Mouse (Mus musculus) small intestine, adult 2 months (tissue): ENCODE measurements around the gene St3gal6.

Source experiments
- CTCF ChIP-seq: fragments of 200-500 bp; IDR thresholded peaks from 2 replicates; pipeline ENCODE4 v1.5.1; 2012; ENCODE audit warnings: low read depth, mild to moderate bottlenecking, control low read depth, inconsistent platforms, low read length, moderate library complexity, mixed read lengths; ENCODE audit not compliant: insufficient replicate concordance, insufficient read length; ENCODE audit errors: extremely low read depth
- POLR2A ChIP-seq: fragments of 200-500 bp; IDR thresholded peaks from 2 replicates; pipeline ENCODE4 v1.6.1; 2012; ENCODE audit warnings: low read depth, mild to moderate bottlenecking, control low read depth, inconsistent platforms, low read length, moderate library complexity

DNA sequence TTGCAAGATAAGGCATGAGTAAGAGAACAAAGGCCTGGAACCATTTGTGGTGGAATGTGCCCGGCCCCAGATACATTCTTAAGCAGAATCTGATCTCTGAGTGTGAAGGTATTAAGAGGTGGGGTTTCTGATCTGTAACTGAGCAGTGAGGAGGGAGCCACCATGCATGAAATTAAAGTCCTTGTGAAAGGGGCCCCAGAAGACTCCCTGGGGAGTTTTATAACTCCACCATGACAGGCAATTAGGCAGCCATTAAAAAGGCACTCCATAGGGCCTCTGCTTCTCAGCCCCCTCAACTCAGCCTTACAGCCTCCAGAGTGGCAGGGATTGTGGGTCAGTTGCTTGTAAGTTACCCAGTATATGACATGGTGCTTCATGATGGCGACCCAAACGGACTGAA lies 8.5 kb upstream of the St3gal6 start:
- TF ChIP-seq POLR2A (no peak), CTCF (no peak)
